Mouse (Mus musculus) C2C12 (cell line): ENCODE measurements around the gene Ncoa1. TPM values are rescaled to one million over a fixed set of nuclear protein-coding genes. Genes with fewer than 3 reads are reported as not detected.

Experiments
- H3K27me3 ChIP-seq: one replicate; pipeline ENCODE4 v1.6.1; 2011; ENCODE audit not compliant: control insufficient read depth, insufficient read depth, insufficient read length
- H3K36me3 ChIP-seq: one replicate; pipeline ENCODE4 v1.6.1; 2011; ENCODE audit not compliant: control insufficient read depth, insufficient read depth
- H3K4me3 ChIP-seq: one replicate; pipeline ENCODE4 v1.5.1; 2011; ENCODE audit warnings: mild to moderate bottlenecking, control low read depth; ENCODE audit not compliant: poor library complexity, insufficient read depth, severe bottlenecking
- H3K79me2 ChIP-seq: one replicate; pipeline ENCODE4 v1.6.1; 2011; ENCODE audit not compliant: control insufficient read depth, insufficient read depth
- H3K79me3 ChIP-seq: one replicate; pipeline ENCODE4 v1.6.1; 2011; ENCODE audit warnings: low read depth, control low read depth
- H3ac ChIP-seq: one replicate; pipeline ENCODE3; 2011; ENCODE audit warnings: low read depth; ENCODE audit not compliant: control insufficient read depth, insufficient read length
- CEBPB ChIP-seq: IDR thresholded peaks from one replicate; pipeline ENCODE4 v1.6.1; 2011; ENCODE audit warnings: low read depth, mild to moderate bottlenecking, control low read depth, moderate library complexity
- CTCF ChIP-seq: IDR thresholded peaks from one replicate; pipeline ENCODE4 v1.5.1; 2011; ENCODE audit not compliant: control insufficient read depth, insufficient read depth, insufficient read length
- FOSL1 ChIP-seq: IDR thresholded peaks from one replicate; pipeline ENCODE4 v1.8.0; 2011; ENCODE audit warnings: mild to moderate bottlenecking, low read length; ENCODE audit not compliant: poor library complexity, insufficient read depth, severe bottlenecking
- MAX ChIP-seq: IDR thresholded peaks from one replicate; pipeline ENCODE4 v1.6.1; 2011; ENCODE audit warnings: mild to moderate bottlenecking, control low read depth
- MYOD1 ChIP-seq: IDR thresholded peaks from one replicate; pipeline ENCODE4 v1.6.1; 2011; ENCODE audit warnings: low read depth; ENCODE audit not compliant: control insufficient read depth, insufficient read length
- MYOG ChIP-seq: IDR thresholded peaks from one replicate; pipeline ENCODE4 v1.6.1; 2011; ENCODE audit not compliant: control insufficient read depth, insufficient read length; ENCODE audit errors: extremely low read depth
- USF1 ChIP-seq: IDR thresholded peaks from one replicate; pipeline ENCODE4 v1.6.1; 2011; ENCODE audit warnings: low read depth, mild to moderate bottlenecking, control low read depth, moderate library complexity
- polyA plus RNA-seq: library from polyadenylated mRNA; unstranded; fragments of >200 nt; fragmentation: generic; extraction: Trizol; gene quantifications from one replicate; pipeline ENCODE4 v1.2.1, GENCODE M21; 2012; ENCODE audit warnings: missing spikeins

Gene Ncoa1
- polyA plus RNA-seq, 1 experiment: 3.4 TPM

DNA sequence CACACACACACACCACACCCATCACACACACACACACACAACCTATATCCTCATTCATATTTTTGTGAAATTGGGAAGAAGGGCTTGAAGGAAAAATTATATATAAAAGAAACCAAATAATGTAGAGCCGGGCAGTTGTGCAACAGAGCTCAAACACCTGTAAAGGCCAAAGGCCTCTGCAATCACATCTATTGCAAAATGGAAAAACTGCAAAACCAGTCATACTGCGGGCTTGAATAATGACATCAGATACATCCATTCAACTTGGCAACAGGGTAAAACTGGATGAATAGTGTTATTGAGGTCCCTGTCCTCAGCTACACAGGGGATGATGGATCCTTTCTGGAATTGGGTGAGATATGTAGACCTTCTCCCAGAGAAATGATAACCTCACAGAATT lies 13.3 kb downstream of the Ncoa1 start:
- no peak for TF ChIP-seq CTCF
- no peak for TF ChIP-seq USF1
- no peak for TF ChIP-seq CEBPB
- TF ChIP-seq FOSL1: no peak
- no peak for TF ChIP-seq MYOG
- no peak for TF ChIP-seq MAX
- no peak for TF ChIP-seq MYOD1

DNA sequence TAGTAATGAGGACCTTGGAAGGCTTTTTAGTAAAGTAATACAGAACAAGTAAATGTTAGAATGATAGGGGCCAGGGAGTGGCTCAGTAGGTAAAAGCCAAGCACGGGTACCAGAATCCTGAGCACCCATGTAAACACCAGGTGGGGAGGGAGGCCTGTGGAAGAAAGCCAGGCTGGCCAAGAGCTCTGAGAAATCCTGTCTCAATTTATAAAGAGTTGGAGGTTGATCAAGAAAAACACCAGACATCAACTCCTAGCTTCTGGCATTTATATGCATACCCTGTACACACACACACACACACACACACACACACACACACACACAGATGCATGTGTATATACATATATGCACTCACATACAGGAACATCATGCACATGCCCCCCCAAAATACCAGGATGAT lies 14.6 kb downstream of the Ncoa1 start:
- no peaks in the 10 kb centered on the region for H3K79me2 ChIP-seq
- H3K36me3 ChIP-seq: no peaks in the 10 kb centered on the region
- no peak overlapping the region for H3K4me3 ChIP-seq
- no peak overlapping the region for H3ac ChIP-seq
- TF ChIP-seq CTCF (no peak), CEBPB (no peak), USF1 (no peak), MYOG (no peak), MYOD1 (no peak), FOSL1 (no peak), MAX (no peak)
- no peaks in the 10 kb centered on the region for H3K27me3 ChIP-seq
- no peaks in the 10 kb centered on the region for H3K79me3 ChIP-seq

More for the DNA sequence above, 13.3 kb downstream of the Ncoa1 start:
- Histone ChIP-seq H3ac (no peak overlapping the region), H3K79me2 (no peaks in the 10 kb centered on the region), H3K79me3 (no peaks in the 10 kb centered on the region), H3K4me3 (no peak overlapping the region), H3K36me3 (no peaks in the 10 kb centered on the region), H3K27me3 (no peaks in the 10 kb centered on the region)

GRCm38 (mm10) chr12:4460990-4461389 lies 16.0 kb downstream of the Ncoa1 start:
- Histone ChIP-seq H3K79me3 (no peaks in the 10 kb centered on the region), H3ac (no peak overlapping the region), H3K79me2 (no peaks in the 10 kb centered on the region), H3K4me3 (no peak overlapping the region), H3K36me3 (no peaks in the 10 kb centered on the region), H3K27me3 (no peaks in the 10 kb centered on the region)
- TF ChIP-seq CEBPB (no peak), CTCF (no peak), USF1 (no peak), FOSL1 (no peak), MYOD1 (no peak), MYOG (no peak)

DNA sequence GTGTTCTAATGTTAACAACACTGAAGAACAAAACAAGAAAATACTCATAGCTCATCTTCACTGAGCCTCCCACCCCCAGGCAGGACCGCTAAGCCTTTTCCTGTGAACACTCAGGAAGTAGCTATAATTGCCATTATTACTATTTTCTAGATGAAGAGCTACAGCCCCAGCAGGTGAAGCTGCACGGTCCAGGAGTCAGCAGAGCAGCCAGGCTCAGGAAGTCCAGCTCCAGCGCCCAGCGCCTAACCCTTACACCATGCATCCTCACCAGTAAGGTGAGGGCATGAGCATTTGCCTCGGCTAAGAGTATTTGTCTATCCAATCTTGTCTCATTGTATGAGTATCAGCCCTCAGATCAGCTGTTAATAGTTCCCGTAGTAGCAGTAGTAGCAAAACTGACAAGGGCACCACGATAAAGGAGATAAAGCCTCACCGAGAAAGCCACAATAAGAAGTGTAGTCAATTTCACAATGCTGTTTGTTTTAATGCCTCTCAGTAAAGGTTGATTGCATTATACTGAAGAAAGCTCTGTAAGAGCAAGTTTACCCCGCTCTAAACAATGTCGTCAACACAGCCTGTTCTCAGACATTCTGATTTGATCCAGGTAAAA lies 21.9 kb downstream of the Ncoa1 start:
- no peak for TF ChIP-seq CTCF
- TF ChIP-seq MYOG: no peak
- TF ChIP-seq MAX: no peak
- TF ChIP-seq USF1: no peak
- no peak for TF ChIP-seq CEBPB
- TF ChIP-seq FOSL1: no peak
- no peak for TF ChIP-seq MYOD1
- Histone ChIP-seq H3K79me2 (no peaks in the 10 kb centered on the region), H3K79me3 (no peaks in the 10 kb centered on the region), H3K27me3 (no peaks in the 10 kb centered on the region), H3K4me3 (no peak overlapping the region), H3K36me3 (no peaks in the 10 kb centered on the region), H3ac (no peak overlapping the region)

GRCm38 (mm10) chr12:4454248-4454647 lies 22.7 kb downstream of the Ncoa1 start:
- H3K36me3 ChIP-seq: no peaks in the 10 kb centered on the region
- TF ChIP-seq MYOG (no peak), CTCF (no peak), CEBPB (no peak), MAX (no peak), USF1 (no peak), MYOD1 (no peak), FOSL1 (no peak)
- no peak overlapping the region for H3K4me3 ChIP-seq
- no peak overlapping the region for H3ac ChIP-seq
- H3K79me3 ChIP-seq: no peaks in the 10 kb centered on the region
- H3K79me2 ChIP-seq: no peaks in the 10 kb centered on the region
- no peaks in the 10 kb centered on the region for H3K27me3 ChIP-seq
